Mouse (Mus musculus) central nervous system, embryonic 18 days (tissue): ENCODE results near the gene Pex5. TPM values are rescaled to one million over a fixed set of nuclear protein-coding genes. Genes with fewer than 3 reads are reported as not detected.

ENCODE experiments used
- polyA plus RNA-seq: library from polyadenylated mRNA; depleted of rRNA; stranded (reverse); fragments of >200 nt; gene quantifications from 2 replicates; pipeline ENCODE4 v1.2.3, GENCODE M21; 2012; rRNA removed

The Pex5 gene
- polyA plus RNA-seq: 91.5 and 93.4 TPM in 2 replicates

DNA sequence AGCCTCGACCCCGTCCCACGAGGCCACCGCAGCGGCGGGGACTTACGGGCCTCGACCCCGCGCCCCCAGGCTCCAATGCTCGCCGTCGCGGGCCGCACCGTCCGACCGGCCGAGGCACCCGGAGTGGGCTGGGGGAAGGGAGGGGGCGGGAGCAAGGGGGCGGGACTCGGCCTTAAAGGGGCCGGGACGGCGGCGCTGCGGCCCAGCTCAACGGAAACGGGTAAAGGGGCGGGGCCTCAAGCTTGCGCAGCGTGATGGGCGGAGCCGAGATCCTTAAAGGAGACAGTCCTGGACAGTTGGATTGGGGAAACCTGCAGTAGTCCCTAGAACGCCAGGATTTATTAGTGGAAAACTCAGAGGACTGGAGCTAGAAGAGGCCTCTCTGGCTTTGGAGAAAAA is at the start of gene Pex5:
Pex5 (minus strand) TSS at position 141 of the 399 bp plus-strand sequence.

Other genes starting within 250 kb of the Pex5 start
- not detected in 2 replicates for gene Vmn2r27, start 183.2 kb downstream of the Pex5 start, polyA plus RNA-seq
- gene Cd163, start 110.4 kb downstream of the Pex5 start, polyA plus RNA-seq: 0.41 and 0.47 TPM in 2 replicates
- gene Clstn3, start 49.7 kb upstream of the Pex5 start, polyA plus RNA-seq: 120 and 128 TPM in 2 replicates
- gene C1rl, start 78.0 kb upstream of the Pex5 start, polyA plus RNA-seq: 0.08 and 0.22 TPM in 2 replicates
- 0.40 and 0.65 TPM in 2 replicates for gene C1ra, start 97.3 kb upstream of the Pex5 start, polyA plus RNA-seq
- 1.8 and 2.3 TPM in 2 replicates for gene C1s1, start 127.3 kb upstream of the Pex5 start, polyA plus RNA-seq
- not detected in 2 replicates for gene C1rb, start 155.2 kb upstream of the Pex5 start, polyA plus RNA-seq
- 0.74 and 0.79 TPM in 2 replicates for gene C1s2, start 221.0 kb upstream of the Pex5 start, polyA plus RNA-seq
- 48.3 and 54.5 TPM in 2 replicates for gene Lpcat3, start 248.0 kb upstream of the Pex5 start, polyA plus RNA-seq